Mouse (Mus musculus) spleen, adult 2 months (tissue): ENCODE measurements around the gene Spns3. TPM values are rescaled to one million over a fixed set of nuclear protein-coding genes. Genes with fewer than 3 reads are reported as not detected.

ENCODE experiments used
- DNase-seq, 2 experiments: peaks; one replicate each; pipeline versions ENCODE4 v3.0.0 to v3.0.0-alpha.2; 2012 to 2021; ENCODE audit warnings: low spot score in 2 of 2, low read depth in 1 of 2
- H3K27ac ChIP-seq: fragments of 200-500 bp; 2 replicates; pipeline ENCODE4 v1.5.1; 2012; ENCODE audit warnings: low read length, inconsistent platforms; ENCODE audit not compliant: insufficient read depth
- H3K27me3 ChIP-seq: fragments of 200-500 bp; 2 replicates; pipeline ENCODE4 v1.6.1; 2012; ENCODE audit warnings: mild to moderate bottlenecking, moderate library complexity, low read length, inconsistent platforms; ENCODE audit not compliant: control insufficient read depth, insufficient read depth
- H3K36me3 ChIP-seq: fragments of 200-500 bp; 2 replicates; pipeline ENCODE4 v1.6.1; 2012; ENCODE audit warnings: mild to moderate bottlenecking, low read length, inconsistent platforms; ENCODE audit not compliant: control insufficient read depth, insufficient read depth
- H3K4me1 ChIP-seq: fragments of 200-500 bp; 2 replicates; pipeline ENCODE4 v1.6.1; 2011; ENCODE audit warnings: inconsistent platforms; ENCODE audit not compliant: control insufficient read depth, insufficient read depth, insufficient read length
- H3K4me3 ChIP-seq: fragments of 200-500 bp; 2 replicates; pipeline ENCODE4 v1.5.1; 2011; ENCODE audit warnings: mild to moderate bottlenecking, inconsistent platforms; ENCODE audit not compliant: insufficient read depth, insufficient read length; ENCODE audit errors: extremely low read depth
- CTCF ChIP-seq: fragments of 200-500 bp; IDR thresholded peaks from 2 replicates; pipeline ENCODE4 v1.5.1; 2011; ENCODE audit warnings: mild to moderate bottlenecking, inconsistent platforms; ENCODE audit not compliant: insufficient read depth, insufficient read length, insufficient replicate concordance; ENCODE audit errors: extremely low read depth
- POLR2A ChIP-seq: fragments of 200-500 bp; IDR thresholded peaks from 2 replicates; pipeline ENCODE4 v1.6.1; 2011; ENCODE audit warnings: low read depth, low read length, inconsistent platforms
- WGBS: fragments of 180-500 bp; shearing (Covaris S2); methylation state at CpG from one replicate; pipeline ENCODE4 v1.1.7; 2018; 5-methylcytosine and 5-hydroxymethylcytosine counted together
- polyA plus RNA-seq: library from polyadenylated mRNA; depleted of rRNA; stranded (reverse); fragments of >200 nt; gene quantifications from 2 replicates; pipeline ENCODE4 v1.2.3, GENCODE M21; 2012

Spns3 gene
- polyA plus RNA-seq, 1 experiment, result 18.8 TPM

GRCm38 (mm10) chr11:72532890-72533289, 17.4 kb downstream of the Spns3 start:
- no peak for DNase-seq
- no peak overlapping the region for H3K27ac ChIP-seq
- H3K4me3 ChIP-seq, result no peak overlapping the region
- TF ChIP-seq POLR2A (no peak), CTCF (no peak)
- peaks cover 4% of the 10 kb centered on the region for H3K36me3 ChIP-seq
- peaks cover 9% of the 10 kb centered on the region; the same call in 1 of the 2 replicates for H3K4me1 ChIP-seq
- WGBS, result 94% methylated on average over 3 of the region's 3 CpGs
- H3K27me3 ChIP-seq, result no peaks in the 10 kb centered on the region

DNA sequence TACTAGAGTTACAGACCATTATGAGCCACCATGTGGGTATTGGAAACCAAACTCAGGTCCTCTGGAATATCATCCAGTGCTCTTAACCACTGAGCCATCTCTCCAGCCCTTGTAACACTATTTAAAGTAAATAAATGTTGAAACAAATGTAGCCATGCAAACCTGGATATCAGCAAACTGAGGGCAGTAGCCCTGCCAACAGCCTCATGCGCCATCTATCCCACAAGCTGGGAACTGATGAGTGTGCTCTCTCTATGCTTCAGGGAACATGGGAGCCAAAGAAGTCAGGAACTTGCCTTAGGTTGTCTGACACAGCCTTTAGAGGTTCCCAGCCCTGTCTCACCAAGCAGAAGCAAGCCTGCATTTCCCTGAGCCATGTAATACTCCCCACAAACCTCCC, 18.7 kb downstream of the Spns3 start:
- Histone ChIP-seq H3K36me3 (peaks cover 2% of the 10 kb centered on the region; the same call in 1 of the 2 replicates), H3K4me3 (no peak overlapping the region), H3K27me3 (no peaks in the 10 kb centered on the region), H3K4me1 (no peaks in the 10 kb centered on the region), H3K27ac (no peak overlapping the region)
- WGBS, result 91% methylated on average over 1 of the region's 1 CpGs
- TF ChIP-seq POLR2A (no peak), CTCF (no peak)
- DNase-seq, result no peak

- no peak overlapping the region for H3K4me3 ChIP-seq
- no peaks in the 10 kb centered on the region for H3K4me1 ChIP-seq
- H3K36me3 ChIP-seq, result peaks cover 2% of the 10 kb centered on the region; the same call in 1 of the 2 replicates
- DNase-seq, result no peak
- H3K27ac ChIP-seq, result no peak overlapping the region
- TF ChIP-seq POLR2A (no peak), CTCF (no peak)
- 86% methylated on average over 5 of the region's 5 CpGs for WGBS
- no peaks in the 10 kb centered on the region for H3K27me3 ChIP-seq
Measured at GRCm38 (mm10) chr11:72531144-72531543, 19.2 kb downstream of the Spns3 start.

GRCm38 (mm10) chr11:72526190-72526589, 24.1 kb downstream of the Spns3 start:
- TF ChIP-seq CTCF (no peak), POLR2A (no peak)
- no peak for DNase-seq
- WGBS, result 95% methylated on average over 4 of the region's 4 CpGs
- Histone ChIP-seq H3K36me3 (peaks cover 2% of the 10 kb centered on the region; the same call in 1 of the 2 replicates), H3K27me3 (no peaks in the 10 kb centered on the region), H3K4me1 (no peaks in the 10 kb centered on the region), H3K27ac (no peak overlapping the region), H3K4me3 (no peak overlapping the region)

DNA sequence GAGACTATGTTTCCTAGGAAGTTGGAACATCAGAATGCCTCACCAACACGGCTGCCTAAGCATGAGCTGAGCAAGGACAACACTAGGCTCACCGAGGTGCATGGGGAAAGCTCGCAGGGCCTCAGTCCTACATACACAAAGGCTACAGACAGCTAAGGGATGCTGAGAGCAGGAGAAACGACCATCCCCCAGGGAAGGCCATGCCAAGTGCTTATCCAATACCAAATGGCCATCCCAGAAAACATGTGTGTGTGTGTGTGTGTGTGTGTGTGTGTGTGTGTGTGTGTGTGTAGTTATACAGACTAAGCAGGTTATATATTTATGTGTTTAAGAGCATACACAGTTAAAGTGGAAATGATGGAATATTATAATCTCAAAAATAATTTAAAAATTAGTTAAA, 26.6 kb downstream of the Spns3 start:
- Histone ChIP-seq H3K27me3 (no peaks in the 10 kb centered on the region), H3K27ac (no peak overlapping the region), H3K36me3 (peaks cover 2% of the 10 kb centered on the region; the same call in 1 of the 2 replicates), H3K4me1 (no peaks in the 10 kb centered on the region), H3K4me3 (no peak overlapping the region)
- DNase-seq, result no peak
- WGBS, result 84% methylated on average over 4 of the region's 4 CpGs
- TF ChIP-seq CTCF, result no peak
- no peak for TF ChIP-seq POLR2A

GRCm38 (mm10) chr11:72522616-72523041, 27.7 kb downstream of the Spns3 start:
- H3K36me3 ChIP-seq, result peaks cover 2% of the 10 kb centered on the region; the same call in 1 of the 2 replicates
- no peak overlapping the region for H3K27ac ChIP-seq
- H3K4me3 ChIP-seq, result no peak overlapping the region
- WGBS, result 86% methylated on average over 5 of the region's 5 CpGs
- H3K27me3 ChIP-seq, result no peaks in the 10 kb centered on the region
- TF ChIP-seq CTCF, result no peak
- no peak for TF ChIP-seq POLR2A
- no peaks in the 10 kb centered on the region for H3K4me1 ChIP-seq
- no peak for DNase-seq
